Mouse (Mus musculus): ENCODE measurements around the gene Numbl. TPM values are rescaled to one million over a fixed set of nuclear protein-coding genes. Genes with fewer than 3 reads are reported as not detected.
A peak's percentile ranks its signal among the peaks of the same experiment; 100 is the strongest.
"Not testable (repeated sequence)": the region's sequence is repeated elsewhere in the genome, so short reads cannot be mapped to it uniquely, and the experiment has no call there.

The Numbl gene
- polyA plus RNA-seq, 1 experiment from 2014 or later: 15.8 TPM

- H3K9me3 ChIP-seq (replicated peaks; ENCODE audit: control insufficient read depth, low read length): no peaks in the 10 kb centered on the region
- no peak for ATAC-seq (ENCODE audit: insufficient read depth, low FRiP score)
- H3K4me3 ChIP-seq (replicated peaks; ENCODE audit: low read length): no peak overlapping the region
- H3K27me3 ChIP-seq (ENCODE audit: control insufficient read depth, insufficient read depth, low read length): no peaks in the 10 kb centered on the region
- WGBS: 48% methylated on average over 8 of the region's 8 CpGs
- no peak overlapping the region for H3K9ac ChIP-seq (ENCODE audit: low read length)
- peaks cover 21% of the 10 kb centered on the region; the same call in 1 of the 2 replicates for H3K36me3 ChIP-seq (ENCODE audit: control insufficient read depth, insufficient read depth, low read length)
- no peak overlapping the region for H3K4me2 ChIP-seq (ENCODE audit: low read depth, low read length)
- H3K4me1 ChIP-seq (ENCODE audit: control insufficient read depth, insufficient read depth, low read length): no peaks in the 10 kb centered on the region
- no peak overlapping the region for H3K27ac ChIP-seq (ENCODE audit: low read length)
These were observed 15.0 kb upstream of the Numbl start for GRCm38 (mm10) chr7:27243211-27243610.

- H3K9ac ChIP-seq (ENCODE audit: low read length); H3K4me1 ChIP-seq (ENCODE audit: control insufficient read depth, insufficient read depth, low read length); H3K27me3 ChIP-seq (ENCODE audit: control insufficient read depth, insufficient read depth, low read length); H3K9me3 ChIP-seq (replicated peaks; ENCODE audit: control insufficient read depth, low read length); H3K27ac ChIP-seq (ENCODE audit: low read length); H3K4me3 ChIP-seq (replicated peaks; ENCODE audit: low read length); ATAC-seq (ENCODE audit: insufficient read depth, low FRiP score); H3K4me2 ChIP-seq (ENCODE audit: low read depth, low read length): not testable (repeated sequence)
- WGBS: 89% methylated on average over 2 of the region's 2 CpGs
- H3K36me3 ChIP-seq (ENCODE audit: control insufficient read depth, insufficient read depth, low read length): peaks cover 21% of the 10 kb centered on the region; the same call in 1 of the 2 replicates
These were observed 14.1 kb upstream of the Numbl start for GRCm38 (mm10) chr7:27244088-27244487.

- Histone ChIP-seq H3K36me3 (ENCODE audit: control insufficient read depth, insufficient read depth, low read length) (0 out of 2 replicates have a peak, but pooled peaks cover 14% of the 10 kb centered on the region), H3K27me3 (ENCODE audit: control insufficient read depth, insufficient read depth, low read length) (no peaks in the 10 kb centered on the region), H3K4me1 (ENCODE audit: control insufficient read depth, insufficient read depth, low read length) (no peaks in the 10 kb centered on the region), H3K27ac (ENCODE audit: low read length) (no peak overlapping the region), H3K4me2 (ENCODE audit: low read depth, low read length) (no peak overlapping the region), H3K9me3 (replicated peaks; ENCODE audit: control insufficient read depth, low read length) (no peaks in the 10 kb centered on the region), H3K4me3 (replicated peaks; ENCODE audit: low read length) (no peak overlapping the region), H3K9ac (ENCODE audit: low read length) (no peak overlapping the region)
- no peak for ATAC-seq (ENCODE audit: insufficient read depth, low FRiP score)
- 88% methylated on average over 2 of the region's 2 CpGs for WGBS
These were observed 9.1 kb upstream of the Numbl start for GRCm38 (mm10) chr7:27249146-27249545.

GRCm38 (mm10) chr7:27249928-27250327 lies 8.3 kb upstream of the Numbl start:
- no peak overlapping the region for H3K9ac ChIP-seq (ENCODE audit: low read length)
- H3K9me3 ChIP-seq (replicated peaks; ENCODE audit: control insufficient read depth, low read length): no peaks in the 10 kb centered on the region
- no peaks in the 10 kb centered on the region for H3K27me3 ChIP-seq (ENCODE audit: control insufficient read depth, insufficient read depth, low read length)
- WGBS: 81% methylated on average over 5 of the region's 5 CpGs
- H3K27ac ChIP-seq (ENCODE audit: low read length): no peak overlapping the region
- H3K36me3 ChIP-seq (ENCODE audit: control insufficient read depth, insufficient read depth, low read length): 0 out of 2 replicates have a peak, but pooled peaks cover 14% of the 10 kb centered on the region
- no peaks in the 10 kb centered on the region for H3K4me1 ChIP-seq (ENCODE audit: control insufficient read depth, insufficient read depth, low read length)
- no peak overlapping the region for H3K4me2 ChIP-seq (ENCODE audit: low read depth, low read length)
- H3K4me3 ChIP-seq (replicated peaks; ENCODE audit: low read length): no peak overlapping the region
- no peak for ATAC-seq (ENCODE audit: insufficient read depth, low FRiP score)

- H3K4me2 ChIP-seq (ENCODE audit: low read depth, low read length): no peak overlapping the region
- no peaks in the 10 kb centered on the region for H3K27me3 ChIP-seq (ENCODE audit: control insufficient read depth, insufficient read depth, low read length)
- H3K4me1 ChIP-seq (ENCODE audit: control insufficient read depth, insufficient read depth, low read length): peaks cover 4% of the 10 kb centered on the region; the same call in 1 of the 2 replicates
- no peak overlapping the region for H3K4me3 ChIP-seq (replicated peaks; ENCODE audit: low read length)
- peak overlapping the region; percentile 62 for H3K27ac ChIP-seq (ENCODE audit: low read length)
- 0 out of 2 replicates have a peak, but pooled peaks cover 5% of the 10 kb centered on the region for H3K36me3 ChIP-seq (ENCODE audit: control insufficient read depth, insufficient read depth, low read length)
- no peaks in the 10 kb centered on the region for H3K9me3 ChIP-seq (replicated peaks; ENCODE audit: control insufficient read depth, low read length)
- H3K9ac ChIP-seq (ENCODE audit: low read length): no peak overlapping the region
- ATAC-seq (ENCODE audit: insufficient read depth, low FRiP score): peak; percentile 89
- 63% methylated on average over 6 of the region's 6 CpGs for WGBS
These were observed 6.3 kb upstream of the Numbl start for GRCm38 (mm10) chr7:27251946-27252345.

- no peak overlapping the region; the same call in 1 of the 2 replicates for H3K9ac ChIP-seq (ENCODE audit: low read length)
- ATAC-seq (ENCODE audit: insufficient read depth, low FRiP score): no peak
- H3K9me3 ChIP-seq (replicated peaks; ENCODE audit: control insufficient read depth, low read length): no peaks in the 10 kb centered on the region
- WGBS: 67% methylated on average over 3 of the region's 3 CpGs
- no peak overlapping the region for H3K4me2 ChIP-seq (ENCODE audit: low read depth, low read length)
- H3K4me3 ChIP-seq (replicated peaks; ENCODE audit: low read length): no peak overlapping the region
- no peaks in the 10 kb centered on the region for H3K36me3 ChIP-seq (ENCODE audit: control insufficient read depth, insufficient read depth, low read length)
- peaks cover 23% of the 10 kb centered on the region for H3K4me1 ChIP-seq (ENCODE audit: control insufficient read depth, insufficient read depth, low read length)
- H3K27me3 ChIP-seq (ENCODE audit: control insufficient read depth, insufficient read depth, low read length): no peaks in the 10 kb centered on the region
- H3K27ac ChIP-seq (ENCODE audit: low read length): no peak overlapping the region
These were observed 2.5 kb upstream of the Numbl start for GRCm38 (mm10) chr7:27255721-27256120.

- ATAC-seq (ENCODE audit: insufficient read depth, low FRiP score): no peak; the same call in 1 of the 2 replicates
- Histone ChIP-seq H3K36me3 (ENCODE audit: control insufficient read depth, insufficient read depth, low read length) (peaks cover 2% of the 10 kb centered on the region; the same call in 1 of the 2 replicates), H3K27me3 (ENCODE audit: control insufficient read depth, insufficient read depth, low read length) (no peaks in the 10 kb centered on the region), H3K4me2 (ENCODE audit: low read depth, low read length) (peak overlapping the region; percentile 67), H3K27ac (ENCODE audit: low read length) (peak overlapping the region; percentile 83), H3K4me3 (replicated peaks; ENCODE audit: low read length) (no peak overlapping the region; the same call in 1 of the 2 replicates), H3K4me1 (ENCODE audit: control insufficient read depth, insufficient read depth, low read length) (peaks cover 23% of the 10 kb centered on the region), H3K9me3 (replicated peaks; ENCODE audit: control insufficient read depth, low read length) (no peaks in the 10 kb centered on the region), H3K9ac (ENCODE audit: low read length) (peak overlapping the region; percentile 68; the same call in 1 of the 2 replicates)
- WGBS: 32% methylated on average over 27 of the region's 27 CpGs
These were observed 984 bp upstream of the Numbl start for GRCm38 (mm10) chr7:27257046-27257851.

GRCm38 (mm10) chr7:27257852-27258204 lies 405 bp upstream of the Numbl start:
- Histone ChIP-seq H3K4me1 (ENCODE audit: control insufficient read depth, insufficient read depth, low read length) (peaks cover 23% of the 10 kb centered on the region), H3K9me3 (replicated peaks; ENCODE audit: control insufficient read depth, low read length) (no peaks in the 10 kb centered on the region), H3K36me3 (ENCODE audit: control insufficient read depth, insufficient read depth, low read length) (peaks cover 7% of the 10 kb centered on the region; the same call in 1 of the 2 replicates), H3K4me2 (ENCODE audit: low read depth, low read length) (peak overlapping the region; percentile 67), H3K27ac (ENCODE audit: low read length) (peak overlapping the region; percentile 83), H3K27me3 (ENCODE audit: control insufficient read depth, insufficient read depth, low read length) (no peaks in the 10 kb centered on the region), H3K9ac (ENCODE audit: low read length) (peak overlapping the region; percentile 68), H3K4me3 (replicated peaks; ENCODE audit: low read length) (peak overlapping the region; percentile 79)
- ATAC-seq (ENCODE audit: insufficient read depth, low FRiP score): peak; percentile 1; the same call in 1 of the 2 replicates
- 0% methylated on average over 4 of the region's 6 CpGs for WGBS

- Histone ChIP-seq H3K9me3 (replicated peaks; ENCODE audit: control insufficient read depth, low read length) (no peaks in the 10 kb centered on the region), H3K27me3 (ENCODE audit: control insufficient read depth, insufficient read depth, low read length) (no peaks in the 10 kb centered on the region), H3K36me3 (ENCODE audit: control insufficient read depth, insufficient read depth, low read length) (peaks cover 9% of the 10 kb centered on the region; the same call in 1 of the 2 replicates), H3K4me3 (replicated peaks; ENCODE audit: low read length) (peak overlapping the region; percentile 79), H3K9ac (ENCODE audit: low read length) (peak overlapping the region; percentile 91), H3K27ac (ENCODE audit: low read length) (peak overlapping the region; percentile 68), H3K4me2 (ENCODE audit: low read depth, low read length) (peak overlapping the region; percentile 67), H3K4me1 (ENCODE audit: control insufficient read depth, insufficient read depth, low read length) (peaks cover 23% of the 10 kb centered on the region)
- ATAC-seq (ENCODE audit: insufficient read depth, low FRiP score): no peak
- WGBS: 3% methylated on average over 9 of the region's 9 CpGs
These were observed 1.1 kb downstream of the Numbl start for GRCm38 (mm10) chr7:27259271-27259721.

All from stomach, embryonic 16.5 days (tissue).